ENCODE assay signal across 9 mouse cellular contexts in the genomic region with DNA sequence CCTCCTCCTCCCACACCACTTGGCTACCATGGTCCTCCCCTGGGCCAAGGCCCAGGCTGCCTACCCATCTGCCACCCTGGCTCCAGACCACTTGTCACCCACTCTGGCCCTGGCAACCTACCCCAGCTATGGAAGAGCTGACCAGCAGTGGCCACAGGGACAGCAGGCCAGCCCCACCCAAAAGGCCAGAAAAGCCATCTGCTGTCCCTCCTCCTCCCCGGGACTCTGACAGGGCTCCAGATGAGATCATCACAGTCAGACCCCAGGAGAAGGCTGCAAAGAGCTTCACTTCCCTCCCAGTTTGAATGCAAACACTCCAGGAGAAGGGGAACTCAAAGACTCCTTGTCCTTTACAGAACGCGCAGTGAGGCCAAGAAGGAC. TPM values are rescaled to one million over a fixed set of nuclear protein-coding genes. Genes with fewer than 3 reads are reported as not detected.
DNase-seq lines count a peak whose midpoint lies in the region; ATAC-seq and TF ChIP-seq lines count a peak whose summit lies in the region.
"Had no signal": no experiment of that assay in that cellular context is flagged by ENCODE, and none has a peak within 500 bp of the region (broad histone marks: within the 10 kb centered on the region; RNA-seq: fewer than 3 reads in every experiment).

No protein-coding gene starts in this region.

- ATAC-seq in limb, embryonic 14.5 days (ENCODE audit: low FRiP score, low read depth): no peak
- no peak for ATAC-seq in stomach, embryonic 16.5 days (ENCODE audit: insufficient read depth, low FRiP score)

- TF ChIP-seq CTCF in heart, adult 2 months (IDR thresholded peaks at IDR 0.05): no peak
- TF ChIP-seq CTCF in brain, embryonic 14.5 days (IDR thresholded peaks at IDR 0.05; ENCODE audit: borderline replicate concordance, extremely low read depth, insufficient read depth, insufficient read length): no peak

- peaks cover 70% of the 10 kb centered on the region for H3K4me1 ChIP-seq in heart, adult 2 months (ENCODE audit: control insufficient read depth, insufficient read depth, low read length)
- H3K4me1 ChIP-seq in limb, embryonic 14.5 days (ENCODE audit: control insufficient read depth, insufficient read depth, low read length): peaks cover 66% of the 10 kb centered on the region
- peaks cover 88% of the 10 kb centered on the region for H3K4me1 ChIP-seq in stomach, embryonic 16.5 days (ENCODE audit: control insufficient read depth, insufficient read depth, low read length)

- peaks cover 4% of the 10 kb centered on the region for H3K79me2 ChIP-seq in heart, adult 2 months (replicated peaks; ENCODE audit: control insufficient read depth, insufficient read depth, low read length)

- no peaks in the 10 kb centered on the region for H3K9me3 ChIP-seq in limb, embryonic 14.5 days (ENCODE audit: control insufficient read depth, low read length)
- no peaks in the 10 kb centered on the region for H3K9me3 ChIP-seq in stomach, embryonic 16.5 days (replicated peaks; ENCODE audit: control insufficient read depth, low read length)

- TF ChIP-seq EP300 in heart, adult 2 months (IDR thresholded peaks at IDR 0.05; ENCODE audit: insufficient read depth, low read depth, low read length): no peak

- peak overlapping the region; percentile 73 for H3K27ac ChIP-seq in heart, adult 2 months
- H3K27ac ChIP-seq in limb, embryonic 14.5 days (replicated peaks; ENCODE audit: low read depth, low read length): peak overlapping the region; percentile 71; the same call in 1 of the 2 replicates
- peak overlapping the region; percentile 86 for H3K27ac ChIP-seq in stomach, embryonic 16.5 days (ENCODE audit: low read length)

- 0 out of 2 replicates have a peak, but pooled peaks have one; percentile 26 for TF ChIP-seq POLR2A in heart, adult 2 months (IDR thresholded peaks at IDR 0.05; ENCODE audit: insufficient read depth, low read depth, low read length)
- TF ChIP-seq POLR2A in brain, embryonic 14.5 days (IDR thresholded peaks at IDR 0.05; ENCODE audit: borderline replicate concordance, extremely low read depth, insufficient read depth, insufficient read length, poor library complexity, severe bottlenecking): no peak
- no peak for TF ChIP-seq POLR2A in limb, embryonic 14.5 days (IDR thresholded peaks at IDR 0.05; ENCODE audit: borderline replicate concordance, extremely low read depth, insufficient read depth, insufficient read length)

- H3K4me3 ChIP-seq in heart, adult 2 months: no peak overlapping the region
- no peak overlapping the region for H3K4me3 ChIP-seq in limb, embryonic 14.5 days (replicated peaks; ENCODE audit: low read length)
- no peak overlapping the region for H3K4me3 ChIP-seq in stomach, embryonic 16.5 days (replicated peaks; ENCODE audit: low read length)

- intact Hi-C loops in heart, adult 2 months (cut with DNase I): no loop called here
- intact Hi-C loops in gastrocnemius, postnatal 14 days (cut with DNase I; ENCODE audit: low total_unique reads): no loop called here
- intact Hi-C loops in left cerebral cortex, postnatal 14 days (cut with DNase I): no loop called here

- peaks cover 3% of the 10 kb centered on the region for H3K36me3 ChIP-seq in heart, adult 2 months (ENCODE audit: control insufficient read depth, insufficient read depth, low read length)
- H3K36me3 ChIP-seq in limb, embryonic 14.5 days (ENCODE audit: control insufficient read depth, insufficient read depth, low read length): peaks cover 18% of the 10 kb centered on the region
- no peaks in the 10 kb centered on the region for H3K36me3 ChIP-seq in stomach, embryonic 16.5 days (ENCODE audit: control insufficient read depth, insufficient read depth, low read length)

- WGBS in heart, adult 2 months: 27% methylated on average over 3 of the region's 3 CpGs
- 56% methylated on average over 3 of the region's 3 CpGs for WGBS in limb, embryonic 14.5 days
- 40% methylated on average over 3 of the region's 3 CpGs for WGBS in stomach, embryonic 16.5 days

- DNase-seq in heart, adult 2 months: peak; percentile 47 to 71
- DNase-seq in heart, adult 9 months (ENCODE audit: low spot score in 2 of 2): no peak
- peak; percentile 33 for DNase-seq in brain, embryonic 14.5 days (ENCODE audit: low read depth)
- peak; percentile 72 for DNase-seq in gastrocnemius, postnatal 14 days
- DNase-seq in limb, embryonic 14.5 days (ENCODE audit: low spot score): no peak
- DNase-seq in thymus, postnatal 4 days: no peak
- no peak for DNase-seq in left cerebral cortex, postnatal 14 days (ENCODE audit: low spot score in 2 of 2)

- no peaks in the 10 kb centered on the region for H3K27me3 ChIP-seq in heart, adult 2 months (ENCODE audit: control insufficient read depth, insufficient read depth, low read length)
- no peaks in the 10 kb centered on the region for H3K27me3 ChIP-seq in limb, embryonic 14.5 days (ENCODE audit: control insufficient read depth, insufficient read depth, low read length)
- H3K27me3 ChIP-seq in stomach, embryonic 16.5 days (ENCODE audit: control insufficient read depth, insufficient read depth, low read length): no peaks in the 10 kb centered on the region

- H3K9ac ChIP-seq in heart, adult 2 months (ENCODE audit: low read depth, low read length): no peak overlapping the region
- H3K9ac ChIP-seq in limb, embryonic 14.5 days (ENCODE audit: low read depth, low read length, severe bottlenecking): 0 out of 2 replicates have a peak overlapping the region, but pooled peaks have one; percentile 14
- peak overlapping the region; percentile 61 for H3K9ac ChIP-seq in stomach, embryonic 16.5 days (ENCODE audit: low read length)

- H3K4me2 ChIP-seq in limb, embryonic 14.5 days (replicated peaks; ENCODE audit: low read depth, low read length, severe bottlenecking): no peak overlapping the region
- peak overlapping the region; percentile 36; the same call in 1 of the 2 replicates for H3K4me2 ChIP-seq in stomach, embryonic 16.5 days (ENCODE audit: low read depth, low read length)

RNA-seq across cellular contexts. Expression of gene Soga1, which starts 9.7 kb away (rescaled TPM):
- 10 to 100 TPM; 10.0 to 11.7 TPM for total RNA-seq in heart, adult 2 months (2021)
- polyA plus RNA-seq in heart, adult 2 months (2012; rRNA removed): 4.8 and 6.6 TPM in 2 replicates
- polyA plus RNA-seq in brain, embryonic 14.5 days (2012; rRNA removed): 21.3 and 40.2 TPM in 2 replicates
- 10 to 100 TPM; 11.1 to 12.2 TPM for total RNA-seq in gastrocnemius, postnatal 14 days (2021)
- 14.2 and 22.8 TPM in 2 replicates for polyA plus RNA-seq in limb, embryonic 14.5 days (2012; rRNA removed)
- polyA plus RNA-seq in limb, embryonic 14.5 days (2014; fragmentation: Nextera tagmentation; extraction: Ambion mirVana): 5.5 and 7.9 TPM in 2 replicates
- polyA plus RNA-seq in stomach, embryonic 16.5 days (2015; fragmentation: Nextera tagmentation; extraction: Ambion mirVana): 2.1 and 2.6 TPM in 2 replicates
- total RNA-seq in left cerebral cortex, postnatal 14 days (2021): 10 to 100 TPM; 38.8 to 41.1 TPM

RNA-seq across cellular contexts. Expression of gene Tldc2, which starts 17.5 kb away (rescaled TPM):
- total RNA-seq in heart, adult 2 months (2021): not detected
- polyA plus RNA-seq in heart, adult 2 months (2012; rRNA removed): not detected in 2 replicates
- polyA plus RNA-seq in brain, embryonic 14.5 days (2012; rRNA removed): not detected in 2 replicates
- not detected for total RNA-seq in gastrocnemius, postnatal 14 days (2021)
- not detected in 2 replicates for polyA plus RNA-seq in limb, embryonic 14.5 days (2012; rRNA removed)
- polyA plus RNA-seq in limb, embryonic 14.5 days (2014; fragmentation: Nextera tagmentation; extraction: Ambion mirVana): not detected in 2 replicates
- polyA plus RNA-seq in stomach, embryonic 16.5 days (2015; fragmentation: Nextera tagmentation; extraction: Ambion mirVana): not detected in 2 replicates
- not detected for total RNA-seq in left cerebral cortex, postnatal 14 days (2021)
- total RNA-seq: gastrocnemius, postnatal 4 days had no signal

Comparison
In these comparisons a context has a peak if more than half of its experiments do, and no peak if none do; other contexts are left out.
1. DNase-seq: peak in heart, adult 2 months (2 of 2), brain, embryonic 14.5 days (single experiment) and gastrocnemius, postnatal 14 days (single experiment); none in heart, adult 9 months (0 of 2), limb, embryonic 14.5 days (single experiment), thymus, postnatal 4 days (single experiment) and left cerebral cortex, postnatal 14 days (0 of 2).
2. Peak in every context shown above with its lines, with median percentiles within 50 percentile points of each other: H3K27ac ChIP-seq.